Mouse (Mus musculus) adipocyte (in vitro differentiated cells): ENCODE results near the gene Retreg1.

Experiments used
- DNase-seq: peaks from one replicate; pipeline ENCODE4 v3.0.0-alpha.2; 2016; ENCODE audit warnings: low spot score

Retreg1 gene

DNA sequence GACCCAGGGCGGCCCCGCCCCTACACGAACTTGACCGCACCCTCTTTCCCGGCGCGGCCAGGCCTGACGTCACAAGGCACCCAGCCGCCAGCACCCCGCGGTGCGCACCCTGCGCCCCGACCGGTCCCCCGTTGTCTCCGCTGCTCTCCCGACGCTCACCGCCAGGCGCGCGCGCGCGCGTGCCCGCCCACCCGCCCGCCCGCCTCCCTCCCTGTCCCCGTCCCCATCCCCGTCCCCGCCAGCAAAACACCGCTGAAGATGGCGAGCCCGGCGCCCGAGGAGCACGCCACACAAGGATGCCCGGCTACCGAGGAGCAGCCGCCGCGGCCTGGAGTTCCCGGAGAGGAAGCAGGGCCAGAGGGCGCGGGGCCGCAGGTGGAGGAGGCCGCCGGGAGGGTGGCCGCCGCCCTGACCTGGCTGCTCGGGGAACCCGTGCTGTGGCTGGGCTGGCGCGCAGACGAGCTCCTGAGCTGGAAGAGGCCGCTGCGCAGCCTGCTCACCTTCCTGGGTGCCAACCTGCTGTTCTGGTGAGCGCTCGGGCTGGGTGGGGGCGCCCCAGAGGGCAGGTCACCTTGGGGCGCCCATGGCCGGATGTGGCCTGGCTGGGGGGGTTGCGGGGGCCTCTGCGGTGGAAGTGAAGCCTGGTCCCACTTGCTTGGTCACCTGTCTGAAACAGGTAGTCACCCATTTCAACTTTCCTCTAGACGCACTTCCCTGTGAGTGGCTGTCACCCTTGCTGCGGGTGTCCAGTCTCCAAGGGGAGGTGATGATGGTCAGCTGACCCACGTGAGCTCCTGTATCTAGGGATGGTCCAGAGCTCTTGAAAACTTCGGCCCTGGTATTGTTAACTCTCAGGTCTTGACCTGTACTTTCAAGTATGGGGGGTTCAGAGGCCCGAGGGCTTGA is at the start of gene Retreg1:
Gene Retreg1, plus strand, starts transcription at position 95 of the 906 bp plus-strand sequence.
- no peak for DNase-seq

DNA sequence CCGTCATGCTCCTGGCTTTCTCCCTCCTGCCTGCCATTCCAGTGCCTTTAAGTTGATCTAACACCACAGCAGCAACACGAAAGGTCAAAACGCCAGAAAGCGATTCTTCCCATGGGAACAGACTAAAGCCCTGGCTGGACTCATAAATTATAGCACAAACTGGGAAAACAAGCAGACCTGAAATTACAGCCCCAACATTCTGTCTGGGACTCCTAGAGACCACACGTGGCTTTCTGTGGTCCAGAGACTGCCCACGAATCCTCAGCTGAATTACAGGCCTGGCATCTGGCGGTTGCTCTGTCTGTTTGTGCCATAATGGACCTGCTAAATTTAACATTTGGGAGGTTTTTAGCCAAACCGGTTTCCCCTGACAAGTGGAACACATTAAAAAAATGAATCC is 48.9 kb upstream of the Retreg1 start:
- no peak for DNase-seq

DNA sequence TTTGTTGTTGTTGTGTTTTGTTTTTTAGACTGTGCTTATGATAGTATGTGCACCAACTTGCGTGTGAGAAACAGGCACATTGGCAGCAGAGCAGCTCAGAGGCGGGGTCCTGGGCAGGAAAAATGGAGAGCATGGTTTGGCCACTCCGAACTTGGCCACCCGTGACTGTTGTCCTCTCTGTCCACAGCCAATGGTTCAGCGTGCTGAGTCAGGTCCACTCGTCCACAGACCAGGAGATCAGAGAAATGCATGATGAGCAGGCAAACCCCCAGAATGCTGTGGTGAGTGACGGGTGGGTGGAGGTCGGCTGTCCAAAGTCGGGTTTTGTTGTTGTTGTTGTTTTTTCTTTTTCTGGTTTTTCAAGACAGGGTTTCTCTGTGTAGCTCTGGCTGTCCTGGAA is 47.5 kb upstream of the Retreg1 start:
- DNase-seq: no peak

DNA sequence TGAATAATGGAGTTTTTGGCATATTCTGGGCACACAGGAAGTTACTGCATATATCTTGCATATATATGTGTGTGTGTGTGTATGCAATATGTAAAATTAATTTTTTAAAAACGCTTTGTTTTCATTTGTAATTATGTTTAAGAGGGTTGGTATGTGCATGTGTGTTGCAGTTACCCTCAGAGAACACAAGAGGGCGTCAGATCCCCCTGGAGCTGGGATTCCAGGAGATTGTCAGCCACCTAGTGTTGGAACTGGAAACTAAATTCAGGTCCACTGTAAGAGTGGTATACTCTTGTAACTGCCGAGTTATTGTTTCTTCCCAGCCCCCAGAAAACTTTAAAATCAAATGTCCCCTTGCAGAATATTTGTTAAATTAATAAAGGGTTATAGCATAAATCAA is 46.6 kb upstream of the Retreg1 start:
- DNase-seq: peak; percentile 41

DNA sequence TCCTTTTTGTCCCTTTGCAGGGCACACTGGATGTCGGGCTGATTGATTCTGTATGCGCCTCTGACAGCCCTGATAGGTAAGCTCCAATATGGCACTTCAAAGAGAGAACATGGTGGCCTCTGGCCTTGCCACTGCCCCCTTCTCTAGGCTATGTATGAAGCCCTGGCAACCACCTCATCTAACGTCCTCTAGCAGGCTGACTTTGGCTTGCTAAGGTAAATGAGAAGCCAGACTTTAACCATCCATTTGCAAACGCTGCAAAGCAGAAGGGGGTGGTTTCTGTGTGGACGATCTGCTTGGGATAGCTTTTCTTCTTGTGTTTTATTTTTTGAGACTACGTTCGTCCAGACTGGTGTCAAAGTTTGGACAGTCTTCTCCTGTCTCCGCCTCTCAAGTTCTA is 45.8 kb upstream of the Retreg1 start:
- DNase-seq: no peak

DNA sequence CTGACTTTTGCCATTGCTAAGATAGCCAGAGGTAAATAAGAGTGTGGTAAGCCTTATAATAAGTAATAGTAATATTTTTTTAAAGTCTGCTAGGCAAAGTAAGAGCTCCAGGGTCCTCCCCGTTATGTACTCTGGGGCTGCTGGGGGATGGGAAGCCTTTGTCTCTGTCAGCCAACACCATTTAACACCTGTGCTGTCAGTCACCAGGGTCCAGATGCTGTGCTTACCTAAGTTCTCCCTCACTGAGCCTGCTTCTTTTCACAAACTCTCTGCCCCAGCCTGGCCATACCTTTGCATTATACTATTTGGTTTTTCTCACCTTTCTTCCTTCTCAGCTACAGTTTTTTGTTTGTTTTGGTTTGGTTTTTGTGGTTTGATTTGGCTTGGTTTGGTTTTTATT is 45.1 kb upstream of the Retreg1 start:
- DNase-seq: no peak

DNA sequence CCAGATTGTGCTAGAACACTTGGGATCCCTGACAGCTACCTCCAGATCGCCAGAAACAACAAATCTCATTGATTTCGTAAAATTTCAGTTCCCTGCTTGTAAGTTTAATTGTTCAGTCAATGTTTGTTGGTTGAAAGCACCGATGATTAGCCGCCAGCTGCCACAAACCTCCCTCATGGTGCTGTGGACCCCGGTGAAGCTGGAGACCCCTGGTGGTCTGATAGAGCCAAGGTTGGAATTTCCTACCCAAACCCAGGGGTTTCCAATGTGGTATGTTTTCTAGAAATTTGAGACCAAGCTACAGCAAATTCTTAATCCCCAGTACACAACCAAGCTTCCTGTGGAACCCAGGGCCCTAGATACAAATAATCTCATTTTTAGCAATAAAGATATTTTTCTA is 41.3 kb upstream of the Retreg1 start:
- DNase-seq: no peak

DNA sequence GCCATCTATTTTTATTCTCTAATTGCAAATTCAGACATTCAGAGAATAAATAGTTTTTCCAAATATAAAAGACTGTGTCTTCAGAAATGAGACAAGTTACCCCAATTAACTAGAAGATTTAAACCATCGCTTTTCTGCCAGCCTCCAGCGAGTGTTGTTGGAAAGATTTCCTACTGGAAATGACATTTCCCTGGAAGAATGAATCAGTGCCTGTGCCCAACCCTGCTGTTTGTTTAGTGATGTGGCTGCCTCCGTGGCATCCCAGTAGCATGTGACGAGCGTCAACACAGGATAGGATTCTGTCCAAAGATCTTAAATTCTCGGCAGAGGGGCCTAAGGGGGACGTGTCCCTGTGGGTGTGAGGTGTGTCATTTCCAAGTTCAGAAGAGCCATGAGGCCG is 40.8 kb upstream of the Retreg1 start:
- no peak for DNase-seq

DNA sequence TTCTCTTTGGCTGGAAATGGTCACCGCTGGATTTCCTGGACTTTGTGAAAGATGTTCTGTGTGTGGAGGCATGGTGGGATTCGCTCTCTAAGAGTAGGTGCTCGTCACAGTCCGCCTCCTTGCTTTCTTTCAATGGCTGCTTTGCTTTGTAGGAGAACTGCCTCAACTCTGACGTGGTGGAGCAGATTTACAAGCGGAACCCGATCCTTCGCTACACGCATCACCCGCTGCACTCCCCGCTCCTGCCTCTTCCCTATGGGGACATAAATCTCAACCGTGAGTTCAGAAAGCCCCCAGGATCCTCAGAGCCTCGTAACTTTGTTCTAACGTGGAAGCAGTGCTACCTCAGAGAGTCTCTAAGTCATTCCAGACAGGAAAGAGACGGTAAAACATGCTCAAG is 39.9 kb upstream of the Retreg1 start:
- DNase-seq: no peak

DNA sequence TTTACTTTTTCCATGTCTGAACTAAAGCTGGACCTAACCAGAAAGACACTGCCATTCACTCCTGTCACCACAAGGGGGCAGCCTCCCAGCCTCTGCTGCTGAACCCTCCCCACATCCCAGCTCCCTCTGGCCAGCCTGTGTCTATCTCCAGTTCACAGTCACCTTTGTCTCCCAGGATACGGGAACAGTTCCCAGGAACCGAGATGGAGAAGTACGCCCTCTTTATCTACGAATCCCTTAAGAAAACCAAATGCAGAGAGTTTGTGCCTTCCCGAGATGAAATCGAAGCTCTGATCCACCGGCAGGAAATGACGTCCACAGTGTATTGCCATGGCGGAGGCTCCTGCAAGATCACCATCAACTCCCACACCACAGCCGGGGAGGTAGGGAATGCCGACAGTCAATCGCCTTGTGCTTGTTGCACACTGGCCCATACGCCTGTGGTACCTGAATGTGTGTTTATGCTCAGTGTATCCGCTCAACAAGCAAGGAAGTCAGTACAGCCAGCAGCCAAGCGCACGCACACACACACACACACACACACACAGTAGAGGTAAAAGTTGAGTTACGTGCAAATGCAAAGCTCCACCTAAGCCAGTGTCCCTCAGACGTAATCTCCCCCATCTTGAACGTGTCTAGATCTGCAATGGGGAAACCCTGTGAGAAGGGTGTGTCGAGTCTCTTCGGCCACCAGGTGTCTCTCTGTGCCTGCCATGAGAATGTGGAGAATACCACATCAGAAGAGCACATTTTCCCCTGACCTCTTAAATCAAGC is 37.5 kb upstream of the Retreg1 start:
- peak; percentile 66 for DNase-seq

DNA sequence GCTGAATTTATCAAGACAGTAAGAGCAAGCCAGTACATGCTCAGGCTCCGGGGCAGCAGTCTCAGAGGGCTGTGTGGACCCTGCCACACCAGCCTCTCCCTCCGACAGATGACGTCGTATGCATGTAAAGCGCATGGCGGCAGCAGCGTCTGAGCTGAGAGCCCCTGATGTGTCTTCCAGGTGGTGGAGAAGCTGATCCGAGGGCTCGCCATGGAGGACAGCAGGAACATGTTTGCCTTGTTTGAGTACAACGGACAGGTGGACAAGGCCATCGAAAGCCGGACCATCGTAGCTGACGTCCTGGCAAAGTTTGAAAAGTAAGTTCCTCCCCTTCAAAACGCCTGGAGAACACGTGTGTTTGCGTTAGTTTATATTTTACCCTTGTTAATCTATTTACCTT is 36.6 kb upstream of the Retreg1 start:
- DNase-seq: no peak

DNA sequence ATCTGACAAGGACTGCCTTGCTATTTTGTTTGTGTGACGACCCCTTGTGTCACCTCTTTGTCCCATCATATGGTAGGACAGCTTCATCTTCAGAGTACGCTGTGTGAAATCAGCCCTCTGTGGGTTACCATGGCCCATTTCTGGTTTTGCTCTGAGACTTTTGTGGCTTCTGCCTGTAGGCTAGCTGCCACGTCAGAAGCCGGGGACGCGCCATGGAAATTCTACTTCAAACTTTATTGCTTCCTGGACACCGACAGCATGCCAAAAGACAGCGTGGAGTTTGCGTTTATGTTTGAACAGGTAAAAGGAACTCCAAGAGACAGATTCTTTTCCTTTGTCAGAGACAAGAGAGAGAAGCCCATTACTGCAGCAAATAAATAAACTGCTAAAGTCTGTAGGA is 36.1 kb upstream of the Retreg1 start:
- DNase-seq: no peak

DNA sequence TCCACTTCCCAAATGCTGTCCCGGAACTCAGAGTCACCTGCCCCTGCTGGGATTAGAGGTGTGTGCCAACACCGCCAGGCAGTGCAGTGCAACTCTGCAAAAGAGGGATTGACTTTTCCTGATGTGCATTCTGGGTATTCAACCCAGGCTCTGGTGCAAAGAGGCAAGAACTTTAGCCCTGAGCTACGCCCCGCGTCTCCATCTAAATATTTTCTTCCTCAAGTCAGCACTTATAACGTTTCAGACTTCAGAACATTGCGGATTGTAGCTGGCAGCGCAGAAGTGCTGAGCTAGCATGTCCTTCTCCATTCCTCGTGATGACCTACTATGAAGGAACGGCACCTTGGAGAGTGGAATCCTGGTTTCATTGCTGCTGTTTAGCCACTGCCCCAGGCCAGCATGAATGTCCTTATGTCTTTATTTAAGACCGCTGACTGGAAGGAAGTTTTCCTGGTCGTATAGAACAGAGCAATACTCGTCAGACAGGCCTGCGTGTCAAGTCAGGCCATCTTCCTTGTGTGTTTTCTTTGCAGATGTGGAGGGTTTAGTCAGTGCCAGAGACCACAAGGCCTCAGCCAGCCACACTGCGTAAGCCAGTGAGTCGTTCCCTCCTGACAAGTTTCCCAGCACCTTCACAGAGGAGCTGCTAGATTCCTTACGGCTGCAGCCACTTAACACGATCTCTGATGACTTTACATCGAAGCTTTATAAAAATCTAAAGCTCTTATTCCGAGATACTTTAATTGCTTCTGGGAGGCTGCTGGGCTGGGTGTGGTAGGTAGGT is 34.1 kb upstream of the Retreg1 start:
- DNase-seq: no peak

DNA sequence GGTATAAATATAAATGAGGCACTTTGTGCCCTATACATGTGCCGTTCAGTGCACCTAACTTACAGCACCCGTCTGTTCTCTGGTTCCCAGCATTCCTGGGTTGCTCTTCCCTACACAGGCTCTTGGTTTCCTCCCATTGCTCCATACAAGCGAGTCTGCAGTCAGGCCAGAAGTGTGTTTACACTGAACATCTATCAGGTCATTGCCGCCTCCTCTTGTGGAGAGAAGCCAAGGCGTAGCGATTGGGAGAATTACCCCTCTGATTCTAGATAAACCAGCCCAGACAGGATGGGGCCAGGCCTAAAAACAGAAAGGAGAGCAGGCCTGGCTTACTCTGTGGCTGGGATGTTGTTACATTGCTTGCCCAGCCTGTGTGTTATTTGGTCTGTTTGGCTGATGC is 33.3 kb upstream of the Retreg1 start:
- DNase-seq: no peak

DNA sequence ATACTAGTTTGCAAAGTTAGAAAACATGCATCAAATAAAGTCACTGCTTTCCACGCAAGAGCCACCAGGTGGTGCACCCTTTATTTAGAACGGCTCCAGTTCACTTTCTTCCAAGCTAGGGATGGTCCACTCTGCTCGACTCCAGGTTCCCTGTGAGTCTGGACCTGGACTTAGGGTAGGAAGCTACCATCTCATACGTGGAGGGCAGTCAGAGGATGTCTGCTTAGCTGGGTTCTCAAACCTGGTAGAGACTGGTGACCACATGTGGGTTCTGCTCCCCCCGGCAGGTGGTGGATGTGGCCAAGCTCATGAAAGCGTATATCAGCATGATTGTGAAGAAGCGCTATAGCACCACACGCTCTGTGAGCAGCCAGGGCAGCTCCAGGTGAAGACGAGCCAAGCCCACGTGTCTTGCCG is 31.1 kb upstream of the Retreg1 start:
- peak; percentile 18 for DNase-seq

DNA sequence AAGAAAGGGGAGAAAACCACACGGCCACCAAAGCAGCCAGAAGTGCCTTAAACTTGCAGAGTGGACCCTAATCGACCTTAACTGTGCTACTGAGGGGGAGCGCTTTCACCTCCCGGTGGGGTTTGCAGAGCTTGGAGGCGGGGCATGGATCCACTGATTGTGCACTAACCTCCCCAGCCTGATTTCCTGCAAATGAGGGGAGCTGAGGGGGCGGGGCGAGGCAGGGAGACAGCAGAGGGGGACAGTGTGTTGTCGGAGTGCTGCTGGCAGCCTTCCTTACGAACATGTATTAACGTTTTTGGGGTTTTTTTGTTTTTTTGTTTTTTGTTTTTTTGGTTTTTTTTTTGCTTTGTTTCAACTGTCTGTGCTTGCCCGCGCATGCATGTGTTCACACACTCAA is 30.5 kb upstream of the Retreg1 start:
- no peak for DNase-seq

DNA sequence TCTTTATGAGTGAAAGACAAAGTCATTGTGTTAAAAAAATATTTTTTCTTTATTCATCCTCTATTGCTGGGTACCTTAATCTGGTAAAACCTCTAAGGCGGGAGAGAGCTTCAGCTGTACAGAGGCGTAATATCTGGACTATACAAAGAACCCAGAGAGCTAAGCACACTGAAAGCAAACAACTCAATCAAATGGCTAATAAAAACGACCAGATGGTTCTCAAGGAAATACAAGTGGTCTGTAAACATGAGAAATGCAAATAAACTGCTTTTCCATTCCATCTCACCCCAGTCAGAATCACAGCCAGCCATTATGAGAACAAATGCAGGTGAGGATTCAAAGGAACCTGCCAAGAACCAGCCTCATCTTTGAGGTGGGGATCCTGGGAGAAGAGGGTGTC is 28.4 kb upstream of the Retreg1 start:
- DNase-seq: no peak

DNA sequence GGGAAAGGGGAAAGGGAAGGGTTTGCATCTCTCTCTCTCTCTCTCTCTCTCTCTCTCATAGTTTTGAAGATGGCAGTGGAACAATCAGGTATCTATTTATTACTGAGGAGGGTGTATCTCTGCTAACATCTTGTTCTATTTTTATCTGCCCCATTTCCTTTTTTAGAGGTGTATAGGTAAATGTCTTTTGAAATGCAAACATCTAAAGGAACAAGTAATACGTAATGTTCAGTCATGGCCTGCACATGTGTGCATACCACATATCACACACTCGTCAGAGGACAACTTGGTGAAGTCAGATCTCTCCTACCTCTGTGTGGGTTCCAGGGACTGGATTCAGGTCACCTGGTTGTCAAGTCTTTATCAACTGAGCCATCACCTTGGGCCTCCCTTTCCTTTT is 25.8 kb upstream of the Retreg1 start:
- DNase-seq: no peak

DNA sequence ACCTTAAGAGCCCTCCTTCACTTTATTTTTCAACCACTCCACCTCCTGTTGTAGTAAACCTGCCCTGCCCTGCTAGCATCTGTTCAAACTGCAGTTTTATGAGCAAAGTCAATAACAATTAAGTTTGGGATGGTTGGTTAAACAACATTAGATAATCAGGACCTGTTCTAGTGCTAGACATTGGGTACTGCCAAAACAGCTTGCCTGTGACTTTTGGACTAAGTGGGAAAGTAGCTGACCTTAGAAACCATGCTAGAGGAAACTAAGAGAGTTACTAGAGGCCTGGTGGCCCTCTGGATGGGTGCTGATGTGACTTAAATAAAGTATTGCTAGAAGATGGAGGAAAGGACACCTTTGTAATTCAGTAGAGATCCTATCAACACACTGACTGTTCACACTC is 21.0 kb upstream of the Retreg1 start:
- no peak for DNase-seq

DNA sequence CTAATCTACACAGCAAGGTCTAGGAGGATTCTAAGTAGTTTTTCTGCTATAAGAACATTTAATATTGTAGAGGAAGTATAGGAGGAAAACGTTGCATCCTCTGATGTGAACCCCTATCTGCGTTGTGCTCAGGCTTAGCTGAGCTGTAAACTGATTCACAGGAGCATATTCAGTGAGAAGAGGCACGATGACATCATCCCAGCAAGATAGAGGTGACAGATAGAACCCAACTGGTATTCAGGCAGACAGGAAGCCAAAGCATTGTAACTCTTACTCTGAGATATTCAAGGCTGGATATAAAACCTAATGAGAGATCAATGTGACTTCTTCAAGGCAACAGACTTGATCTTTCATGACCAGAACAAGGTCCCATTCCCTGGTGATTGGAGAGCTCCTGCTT is 20.3 kb upstream of the Retreg1 start:
- no peak for DNase-seq

DNA sequence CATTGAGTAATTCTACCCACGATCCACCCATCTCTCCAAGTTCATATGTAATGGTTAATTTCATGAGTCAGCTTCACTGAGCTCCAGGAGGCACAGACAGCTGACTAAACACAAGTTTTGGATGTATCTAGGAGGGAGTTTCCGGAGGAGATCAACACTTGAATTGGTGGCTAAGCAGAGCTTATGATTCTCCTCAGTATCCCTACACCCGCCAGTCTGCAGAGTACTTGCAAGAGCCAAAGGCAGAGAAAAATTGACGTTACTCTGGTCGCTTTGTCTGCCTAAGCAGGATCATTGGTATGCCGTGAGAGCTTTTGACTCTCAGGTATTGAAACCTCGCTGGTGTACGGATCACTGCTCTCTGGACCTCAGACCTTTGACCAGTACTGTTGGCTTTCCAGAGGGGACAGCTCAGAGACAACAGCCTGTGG is 16.4 kb upstream of the Retreg1 start:
- no peak for DNase-seq

DNA sequence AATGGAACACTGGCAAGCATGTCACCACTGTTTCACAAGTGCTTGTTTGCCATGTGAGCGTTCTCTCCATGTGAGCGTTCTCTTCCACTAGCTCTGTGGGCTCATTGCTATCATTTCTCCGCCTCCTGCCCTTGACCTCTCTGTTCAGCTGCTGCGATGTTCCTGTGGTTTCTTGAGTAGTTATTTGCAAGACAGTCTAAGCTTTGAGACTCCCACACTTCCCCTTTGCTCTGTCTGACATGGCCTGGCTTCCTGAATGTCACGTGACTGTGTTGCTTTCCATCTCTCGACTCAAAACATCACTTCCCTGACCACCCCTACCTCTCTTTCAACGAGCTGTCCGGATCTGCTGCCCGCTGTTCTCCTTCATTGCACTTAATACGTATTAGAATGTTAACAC is 14.5 kb upstream of the Retreg1 start:
- DNase-seq: no peak

DNA sequence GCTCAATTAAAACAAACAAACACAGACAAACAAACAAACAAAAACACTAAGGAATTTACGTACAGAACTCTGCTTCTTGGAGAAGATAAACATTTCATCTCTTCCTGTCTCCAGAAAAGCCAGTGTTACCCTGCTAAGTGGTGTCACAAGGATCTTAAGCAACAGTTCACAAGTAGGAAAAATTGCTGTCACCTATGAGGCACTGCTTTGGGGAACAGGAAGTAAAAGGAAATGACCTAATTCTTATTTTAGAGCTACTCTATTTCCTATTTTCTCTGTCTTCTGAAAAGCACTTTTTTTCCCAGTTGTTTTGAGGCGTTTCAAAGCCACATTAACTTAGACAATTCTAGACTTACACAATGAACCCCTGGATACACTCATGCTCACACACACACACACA is 12.6 kb upstream of the Retreg1 start:
- DNase-seq: no peak
